Mouse (Mus musculus): ENCODE data around the gene Gal3st2c.
A peak's percentile ranks its signal among the peaks of the same experiment; 100 is the strongest.
"Not testable (repeated sequence)": the region's sequence is repeated elsewhere in the genome, so short reads cannot be mapped to it uniquely, and the experiment has no call there.

Gal3st2c gene

DNA sequence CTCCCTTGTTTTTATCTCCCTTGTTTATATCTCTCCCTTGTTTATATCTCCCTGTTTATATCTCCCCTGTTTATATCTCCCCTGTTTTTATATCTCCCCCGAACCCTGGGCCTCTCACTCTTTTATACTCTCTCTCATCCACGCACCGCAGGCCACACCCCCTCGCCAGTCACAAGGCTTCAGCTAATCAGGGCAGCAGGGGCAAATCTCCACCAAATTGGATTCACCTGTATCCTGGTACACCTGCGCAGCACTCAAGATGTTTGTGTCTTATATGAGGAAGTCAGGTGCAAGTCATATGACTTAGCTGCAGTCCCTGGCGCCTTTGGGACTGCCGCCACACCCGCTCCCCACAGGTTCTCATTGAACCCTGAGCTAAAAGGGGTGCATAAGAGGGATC is at the start of gene Gal3st2c:
Gene Gal3st2c, plus strand, starts transcription at position 301 of the 400 bp plus-strand sequence.
- not testable (repeated sequence) for DNase-seq (ENCODE audit: low spot score)

- DNase-seq (ENCODE audit: low spot score), result not testable (repeated sequence)
These were observed 41.2 kb upstream of the Gal3st2c start for GRCm38 (mm10) chr1:93949087-93949486.

DNA sequence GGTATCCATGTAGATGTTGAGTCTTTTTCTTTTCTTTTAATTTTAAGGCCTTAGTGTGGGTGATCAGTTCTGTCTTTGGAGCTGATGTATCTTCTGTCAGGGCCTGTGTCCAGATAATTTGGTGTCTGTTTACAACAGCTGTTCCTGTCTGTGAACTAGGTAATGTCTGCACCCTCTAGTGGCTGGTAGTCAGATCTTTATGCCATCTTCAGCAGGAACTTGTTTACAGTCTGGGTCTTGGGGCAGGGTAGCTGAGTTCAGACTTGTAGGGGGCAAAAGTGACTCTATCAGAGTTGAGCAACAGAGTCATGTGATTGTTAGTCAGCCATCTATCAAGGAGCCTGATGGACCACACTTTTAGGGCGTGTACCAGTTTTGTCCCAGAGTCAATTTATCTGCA is 23.8 kb upstream of the Gal3st2c start:
- DNase-seq (ENCODE audit: low spot score), result not testable (repeated sequence)

GRCm38 (mm10) chr1:93970380-93970779 is 19.9 kb upstream of the Gal3st2c start:
- DNase-seq (ENCODE audit: low spot score), result not testable (repeated sequence)

GRCm38 (mm10) chr1:93970797-93971196 is 19.5 kb upstream of the Gal3st2c start:
- DNase-seq (ENCODE audit: low spot score), result not testable (repeated sequence)

- not testable (repeated sequence) for DNase-seq (ENCODE audit: low spot score)
These were observed 14.5 kb upstream of the Gal3st2c start for GRCm38 (mm10) chr1:93975764-93976163.

DNA sequence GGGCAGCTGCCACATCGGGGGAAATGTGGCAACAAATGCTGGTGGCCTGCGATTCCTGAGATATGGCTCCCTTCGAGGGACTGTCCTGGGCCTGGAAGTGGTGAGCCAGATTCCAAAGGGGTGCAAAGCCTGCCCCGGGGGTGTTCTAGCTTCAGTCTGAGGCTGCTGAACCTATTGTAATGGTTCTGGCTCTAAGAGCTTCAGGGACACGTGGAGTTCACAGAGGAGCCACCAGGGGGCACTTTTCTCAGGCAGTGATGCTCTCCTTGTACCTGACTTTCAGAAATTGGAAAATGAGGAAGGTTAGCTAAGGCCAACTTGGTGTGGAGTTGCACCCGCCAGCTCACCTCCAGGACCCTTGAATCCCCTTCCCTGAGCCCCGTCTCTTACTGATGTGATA is 12.0 kb upstream of the Gal3st2c start:
- DNase-seq (ENCODE audit: low spot score), result not testable (repeated sequence)

DNA sequence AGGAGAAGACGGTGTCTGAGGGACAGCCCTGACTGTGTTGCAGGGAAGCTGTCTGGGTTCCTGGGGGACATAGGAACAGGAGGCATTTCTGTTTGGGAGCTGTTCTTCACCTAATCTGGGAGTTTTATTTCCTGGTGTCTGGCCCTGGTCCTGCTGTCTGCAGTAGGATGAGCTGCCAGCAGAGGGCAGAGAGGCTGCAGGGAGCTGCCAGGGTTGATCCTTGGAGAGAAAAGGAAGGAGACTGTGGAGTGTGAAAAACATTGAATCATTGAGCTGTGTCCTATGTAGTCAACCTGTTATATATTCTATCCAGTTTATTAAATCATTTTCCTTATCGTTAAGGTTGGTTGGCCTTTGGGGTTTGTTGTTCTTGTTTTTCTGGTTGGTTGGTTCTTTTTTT is 9.4 kb upstream of the Gal3st2c start:
- not testable (repeated sequence) for DNase-seq (ENCODE audit: low spot score)

GRCm38 (mm10) chr1:93986167-93986566 is 4.1 kb upstream of the Gal3st2c start:
- DNase-seq (ENCODE audit: low spot score), result no peak

DNA sequence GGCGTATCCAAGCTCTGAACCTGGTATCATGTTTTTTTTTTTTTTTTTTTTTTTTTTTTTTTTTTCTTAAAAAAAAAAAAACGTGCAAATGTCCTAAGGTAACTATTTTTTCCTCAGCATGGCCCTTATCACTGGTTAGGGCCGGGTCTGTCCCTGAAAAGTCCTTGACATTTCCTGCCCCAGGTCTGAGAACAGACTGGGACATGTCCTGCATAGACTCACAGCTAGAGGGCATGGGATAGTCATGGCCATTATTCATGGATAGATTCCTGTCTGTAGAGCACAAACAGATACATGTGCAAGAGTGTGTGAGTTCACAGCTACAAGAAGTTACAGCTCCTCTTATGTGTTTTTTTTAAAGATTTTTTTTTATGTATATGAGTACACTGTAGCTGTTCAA is 1.5 kb upstream of the Gal3st2c start:
- no peak for DNase-seq (ENCODE audit: low spot score)

DNA sequence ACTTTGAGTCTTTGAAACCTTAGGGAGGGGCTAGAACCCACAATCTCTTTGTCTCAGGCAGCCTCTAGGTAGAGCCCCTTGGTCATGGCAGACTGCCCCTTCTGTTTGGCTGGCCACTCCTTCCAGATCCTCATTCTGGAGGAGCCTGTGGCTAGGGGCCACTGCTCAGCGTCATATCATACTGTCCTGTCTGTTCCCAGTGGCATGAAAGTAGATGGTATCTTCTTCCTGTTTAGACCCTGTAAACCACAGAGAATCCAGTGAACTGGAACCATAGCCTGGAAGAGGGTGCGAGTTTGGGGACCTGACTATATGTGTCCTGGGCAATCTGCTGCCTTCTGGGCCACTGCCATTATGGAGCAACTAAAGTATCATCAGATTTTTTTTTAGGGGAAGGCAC is 759 bp downstream of the Gal3st2c start:
- not testable (repeated sequence) for DNase-seq (ENCODE audit: low spot score)

GRCm38 (mm10) chr1:93991491-93991890 is 1.2 kb downstream of the Gal3st2c start:
- not testable (repeated sequence) for DNase-seq (ENCODE audit: low spot score)

DNA sequence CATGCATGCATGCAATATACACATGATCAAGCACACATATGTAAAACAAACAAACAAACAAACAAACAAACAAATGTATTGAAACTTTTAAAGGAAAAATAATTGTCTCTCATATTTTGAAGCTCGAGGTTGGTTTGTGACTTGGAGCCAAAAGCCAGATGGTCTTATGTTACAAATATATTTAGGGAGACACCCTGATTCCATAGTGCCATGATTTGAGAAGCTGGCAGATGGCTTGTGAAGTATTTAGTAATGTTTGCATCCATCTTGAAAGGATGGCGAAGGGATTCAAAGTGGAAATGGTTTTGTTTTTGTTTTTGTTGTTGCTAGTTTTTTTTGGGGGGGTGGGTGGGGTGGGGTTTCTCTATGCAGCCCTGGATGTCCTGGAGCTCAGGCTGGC is 10.7 kb downstream of the Gal3st2c start:
- no peak for DNase-seq (ENCODE audit: low spot score)

GRCm38 (mm10) chr1:94005954-94006506 is 15.7 kb downstream of the Gal3st2c start:
- not testable (repeated sequence) for DNase-seq (ENCODE audit: low spot score)

- DNase-seq (ENCODE audit: low spot score), result not testable (repeated sequence)
These were observed 18.5 kb downstream of the Gal3st2c start for GRCm38 (mm10) chr1:94008826-94009225.

GRCm38 (mm10) chr1:94011643-94012042 is 21.3 kb downstream of the Gal3st2c start:
- DNase-seq (ENCODE audit: low spot score), result no peak

DNA sequence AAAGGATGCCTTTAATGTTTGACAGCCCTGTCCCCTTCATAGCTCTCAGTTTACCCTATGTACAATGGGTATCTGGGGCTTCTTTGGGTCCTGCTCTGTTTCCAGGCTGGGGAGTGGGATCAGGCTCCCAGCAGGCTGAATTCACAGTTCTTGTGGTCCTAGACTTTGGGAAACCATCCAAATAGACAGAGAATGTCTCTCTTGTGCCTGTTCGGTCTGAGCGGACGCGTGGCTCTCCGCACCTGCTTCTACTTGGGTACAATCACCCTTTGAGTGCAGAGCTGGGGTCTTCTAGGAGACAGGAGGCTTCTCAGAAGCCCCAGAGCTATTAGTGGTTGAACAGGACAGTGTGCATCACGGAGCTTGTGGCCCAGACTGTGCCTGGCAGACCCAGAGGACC is 29.8 kb downstream of the Gal3st2c start, which contains the start of gene Neu4:
Gene Neu4, plus strand, starts transcription at position 301 of the 400 bp plus-strand sequence.
- no peak for DNase-seq (ENCODE audit: low spot score)

DNA sequence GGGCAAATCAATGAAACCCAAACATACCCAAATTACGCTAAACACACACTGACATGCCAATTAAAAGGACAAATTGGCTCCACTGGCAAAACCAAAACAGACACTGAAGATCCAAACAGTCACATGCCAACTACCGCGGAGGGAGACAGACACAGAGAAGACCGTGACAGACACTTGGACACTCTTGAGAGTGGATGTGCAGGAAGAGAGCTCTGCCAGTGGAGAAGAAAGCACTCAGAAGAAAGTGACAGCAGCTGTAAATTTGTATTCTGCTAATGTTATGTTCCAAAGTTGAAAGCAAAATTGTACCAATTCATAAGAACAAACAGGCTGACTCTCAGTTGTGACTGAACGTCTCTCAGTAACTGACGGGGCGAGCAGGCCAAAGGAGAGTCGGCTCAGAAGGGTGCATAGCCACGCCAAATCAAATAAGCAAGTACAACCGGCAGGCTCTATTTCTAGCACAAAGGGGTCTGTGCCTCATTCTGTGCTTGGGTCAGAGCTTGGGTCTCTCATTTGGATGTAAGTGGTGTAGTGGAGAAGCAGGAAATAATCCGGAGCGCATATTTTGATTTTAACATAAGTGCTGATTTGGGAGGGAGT is 37.3 kb downstream of the Gal3st2c start:
- no peak for DNase-seq (ENCODE audit: low spot score)

DNA sequence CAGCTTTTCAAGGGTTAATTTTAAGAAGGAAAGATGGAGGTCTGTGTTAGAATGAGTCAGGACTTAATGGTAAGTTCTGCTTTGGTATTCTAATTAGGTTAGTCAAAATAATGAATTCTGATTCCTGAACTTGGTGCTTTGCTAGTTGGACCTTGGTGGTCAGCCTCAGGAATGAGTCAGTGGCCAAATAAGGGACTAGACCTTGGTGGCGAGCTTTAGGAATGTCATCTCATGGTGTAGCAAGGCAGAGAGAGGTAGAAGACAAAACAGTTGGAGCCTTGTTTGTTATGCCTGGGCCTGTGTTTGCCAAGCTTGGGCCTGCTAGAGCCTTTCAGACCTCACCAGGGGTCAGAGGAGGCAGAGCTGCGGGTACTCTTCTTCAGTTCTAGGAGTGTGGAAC is 38.4 kb downstream of the Gal3st2c start:
- DNase-seq (ENCODE audit: low spot score), result no peak

DNA sequence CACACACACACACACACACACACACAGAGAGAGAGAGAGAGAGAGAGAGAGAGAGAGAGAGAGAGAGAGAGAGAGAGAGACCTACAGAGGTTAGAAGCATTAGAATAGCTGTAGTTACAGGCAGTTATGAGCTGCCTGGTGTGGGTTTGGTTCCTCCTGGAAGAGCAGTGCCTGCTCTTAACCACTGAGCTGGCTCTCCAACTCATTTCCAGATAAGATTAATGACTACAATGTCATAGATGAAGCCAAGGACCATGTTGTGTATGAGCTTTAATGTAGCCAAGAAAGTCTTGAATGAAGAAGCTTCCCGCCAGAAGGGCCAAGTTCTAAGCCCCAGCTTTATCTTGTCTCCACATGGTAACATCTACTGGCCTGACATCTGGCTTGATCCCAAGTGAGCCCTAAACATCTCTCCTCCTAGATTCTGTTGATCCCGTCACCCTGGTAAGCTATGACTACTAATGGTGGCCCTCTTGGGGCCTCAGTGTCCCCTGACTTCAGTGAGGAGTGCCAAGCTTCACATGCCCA is 42.8 kb downstream of the Gal3st2c start:
- no peak for DNase-seq (ENCODE audit: low spot score)

DNA sequence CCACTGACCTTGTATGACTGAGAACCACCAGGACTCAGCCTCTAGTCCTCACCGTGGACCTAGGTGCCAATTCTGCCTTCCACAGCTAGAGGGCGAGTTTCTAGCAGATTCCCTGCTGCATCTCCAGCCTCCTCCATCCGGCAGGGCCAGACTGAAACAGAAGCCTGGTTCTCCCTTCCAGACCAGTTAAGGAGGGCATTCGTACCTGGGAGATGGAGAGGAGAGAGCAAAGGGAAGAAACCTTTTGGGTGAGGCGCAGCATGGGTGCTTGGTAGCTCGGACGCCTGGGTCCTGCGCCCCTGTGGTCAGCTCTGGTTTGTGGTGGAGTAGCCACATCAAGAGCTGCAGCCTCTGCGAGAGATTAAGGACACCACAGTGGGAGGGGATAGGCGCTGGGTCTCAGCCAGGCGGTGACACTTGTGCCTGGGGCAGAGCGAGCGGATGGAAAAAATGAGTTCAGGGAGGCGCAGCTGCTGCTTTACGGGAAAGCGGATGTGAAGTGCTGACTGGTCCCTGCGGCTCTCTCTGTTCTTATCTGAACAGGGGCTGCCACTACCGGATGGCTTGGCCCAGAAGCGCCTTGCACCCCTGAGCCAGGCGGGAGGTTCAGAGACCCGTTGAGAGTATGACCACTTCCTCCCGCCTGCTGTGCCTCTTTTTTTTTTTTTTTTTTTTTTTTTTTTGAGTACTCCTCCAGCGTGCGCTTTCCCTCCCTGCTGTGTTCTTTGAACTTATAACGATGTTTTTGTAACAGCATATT is 44.9 kb downstream of the Gal3st2c start:
- DNase-seq (ENCODE audit: low spot score), result peak; percentile 89

DNA sequence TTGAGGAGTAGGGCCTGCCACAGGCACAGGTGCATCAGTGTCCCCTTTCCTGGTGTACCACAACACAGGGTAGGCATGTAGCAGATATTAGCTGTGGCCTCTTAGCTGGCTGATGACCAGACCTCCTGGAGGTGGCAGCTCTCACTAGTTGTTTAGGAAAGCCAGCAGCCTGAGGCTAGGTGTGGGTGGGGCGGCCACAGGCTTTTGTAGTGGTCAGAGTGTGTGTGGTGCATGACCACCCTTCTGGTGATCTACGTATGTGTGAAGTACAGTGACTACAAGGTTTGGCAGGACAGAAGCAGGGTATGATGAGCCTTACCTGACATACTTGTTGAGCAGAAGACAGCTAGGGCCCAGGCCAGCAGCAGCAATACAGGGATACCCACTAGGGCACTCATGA is 50.1 kb downstream of the Gal3st2c start:
- DNase-seq (ENCODE audit: low spot score), result no peak

GRCm38 (mm10) chr1:94045559-94045958 is 55.2 kb downstream of the Gal3st2c start:
- no peak for DNase-seq (ENCODE audit: low spot score)

All from retina, embryonic 14.5 days (tissue).